Mouse (Mus musculus): ENCODE measurements around the gene Bmp2.

Bmp2 gene

DNA sequence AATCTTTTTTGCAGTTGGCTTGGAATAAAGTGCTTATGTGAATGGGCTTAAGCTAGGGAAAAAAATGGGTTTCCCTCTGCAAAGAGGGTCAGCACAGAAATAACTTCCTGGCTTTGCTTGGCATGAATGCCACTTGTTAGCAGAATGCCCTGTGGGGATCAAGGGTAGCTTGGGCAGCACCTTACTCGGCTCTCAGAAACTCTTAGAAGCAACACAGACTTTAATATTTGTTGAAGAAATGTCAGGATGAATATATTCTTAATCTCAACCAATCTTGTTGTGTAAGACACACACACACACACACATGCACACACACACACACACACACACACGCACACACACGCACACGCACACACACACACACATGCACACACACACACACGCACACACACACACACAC is 13.5 kb downstream of the Bmp2 start:
- no peak for ATAC-seq (ENCODE audit: low TSS enrichment)

DNA sequence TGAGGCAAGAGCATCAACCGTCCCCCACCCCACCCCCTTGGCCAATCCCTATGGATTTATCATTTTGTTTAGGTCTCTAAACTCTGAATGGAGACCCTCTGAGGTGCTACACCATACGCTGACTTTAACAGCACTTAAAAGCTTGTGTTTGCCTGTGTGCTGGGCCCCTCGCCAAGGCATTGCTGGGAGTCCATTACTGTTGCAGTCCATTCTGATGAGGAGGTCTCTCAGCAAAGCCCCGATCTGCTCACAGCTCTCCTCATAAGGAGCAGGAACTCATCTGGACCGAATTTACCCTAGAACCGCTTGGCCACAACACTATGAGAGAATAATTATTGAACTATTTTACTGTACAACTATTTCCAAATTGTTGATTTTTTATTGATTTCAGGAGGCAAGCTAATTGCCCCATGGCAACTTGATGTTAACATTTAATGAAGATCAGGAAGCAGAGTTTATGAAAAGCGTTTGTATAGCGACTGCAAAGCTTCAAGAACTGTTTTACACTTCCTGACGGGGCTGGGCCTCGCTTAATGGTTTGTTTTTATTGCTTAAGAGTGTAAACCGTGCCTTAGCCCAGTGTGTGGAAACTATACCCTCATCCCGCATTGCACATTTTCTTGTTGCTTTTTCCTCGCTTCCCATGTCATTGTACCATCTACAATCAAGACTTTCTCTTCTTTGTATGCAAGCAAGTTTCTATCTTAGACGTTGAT is 14.2 kb downstream of the Bmp2 start:
- ATAC-seq (ENCODE audit: low TSS enrichment), result no peak

- no peak for ATAC-seq (ENCODE audit: low TSS enrichment)
Measured at GRCm38 (mm10) chr2:133591562-133592255, 39.8 kb downstream of the Bmp2 start.

Measured in frontal cortex, adult (tissue).